Mouse (Mus musculus) stomach, embryonic 14.5 days (tissue): ENCODE measurements around the gene Cct6b. TPM values are rescaled to one million over a fixed set of nuclear protein-coding genes. Genes with fewer than 3 reads are reported as not detected.
"Not testable (repeated sequence)": the region's sequence is repeated elsewhere in the genome, so short reads cannot be mapped to it uniquely, and the experiment has no call there.

ENCODE experiments used
- ATAC-seq: fragments of 200-750 bp; cut with Nextera tagmentation; 2 replicates; pipeline ENCODE4 v1.8.0; 2017; ENCODE audit warnings: low read depth, moderate TSS enrichment; ENCODE audit not compliant: insufficient number of reproducible peaks, insufficient read depth, low FRiP score
- H3K27ac ChIP-seq: fragments of 300-500 bp; sonication (generic); 2 replicates; pipeline ENCODE4 v1.5.1; 2014; ENCODE audit warnings: mild to moderate bottlenecking, low read length, moderate library complexity, mixed read lengths
- H3K27me3 ChIP-seq: fragments of 300-500 bp; sonication (generic); 2 replicates; pipeline ENCODE4 v1.6.1; 2014; ENCODE audit warnings: low read length, control low read depth, mixed read lengths; ENCODE audit not compliant: control insufficient read depth, insufficient read depth
- H3K36me3 ChIP-seq: fragments of 300-500 bp; sonication (generic); 2 replicates; pipeline ENCODE4 v1.6.1; 2014; ENCODE audit warnings: mild to moderate bottlenecking, control low read depth, low read length, moderate library complexity, mixed read lengths; ENCODE audit not compliant: control insufficient read depth, insufficient read depth
- H3K4me1 ChIP-seq: fragments of 300-500 bp; sonication (generic); 2 replicates; pipeline ENCODE4 v1.6.1; 2014; ENCODE audit warnings: low read length, control low read depth, mixed read lengths; ENCODE audit not compliant: control insufficient read depth, insufficient read depth
- H3K4me2 ChIP-seq: fragments of 300-500 bp; sonication (generic); replicated peaks from 2 replicates; pipeline ENCODE4 v1.6.1; 2014; ENCODE audit warnings: low read depth, low read length, control low read depth
- H3K4me3 ChIP-seq: fragments of 300-500 bp; sonication (generic); 2 replicates; pipeline ENCODE4 v1.5.1; 2014; ENCODE audit warnings: low read depth, low read length, control low read depth
- H3K9ac ChIP-seq: fragments of 300-500 bp; sonication (generic); replicated peaks from 2 replicates; pipeline ENCODE4 v1.6.1; 2014; ENCODE audit warnings: low read depth, mild to moderate bottlenecking, control low read depth, low read length, moderate library complexity, mixed read lengths
- H3K9me3 ChIP-seq: fragments of 300-500 bp; sonication (generic); 2 replicates; pipeline ENCODE4 v1.6.1; 2016; ENCODE audit warnings: low read depth, low read length, control low read depth; ENCODE audit not compliant: control insufficient read depth
- WGBS: fragments of 180-500 bp; shearing (Covaris S2); extraction: QIAGEN DNeasy Blood & Tissue Kit; methylation state at CpG from one replicate; pipeline ENCODE4 v1.1.7; 2014; 5-methylcytosine and 5-hydroxymethylcytosine counted together
- polyA plus RNA-seq: library from polyadenylated mRNA; unstranded; fragments of >200 nt; fragmentation: Nextera tagmentation; extraction: Ambion mirVana; gene quantifications from 2 replicates; pipeline ENCODE4 v1.2.1, GENCODE M21; 2014

Cct6b gene
- polyA plus RNA-seq, 1 experiment from 2014 or later = 0.22 TPM

DNA sequence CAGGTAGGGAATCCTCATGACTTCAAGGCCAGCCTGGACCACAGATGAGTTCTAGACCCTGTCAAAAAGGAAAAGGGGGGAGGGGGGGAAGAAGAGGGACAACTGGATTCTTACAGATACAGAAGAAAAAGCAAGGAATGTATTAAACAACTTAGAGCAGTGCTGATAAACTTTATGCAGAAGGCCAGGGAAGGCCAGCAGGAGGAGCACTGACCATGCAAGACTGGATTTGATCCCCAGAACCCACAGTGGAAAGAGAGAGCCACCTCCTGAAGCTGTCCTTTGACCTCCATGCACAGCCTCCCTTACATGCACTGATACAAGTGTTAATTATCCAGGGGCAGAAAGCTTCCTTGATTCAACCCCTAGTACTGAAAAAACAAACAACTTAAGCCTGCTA, 29.9 kb downstream of the Cct6b start:
- Histone ChIP-seq H3K9ac (no peak overlapping the region), H3K4me3 (no peak overlapping the region), H3K9me3 (no peaks in the 10 kb centered on the region), H3K36me3 (no peaks in the 10 kb centered on the region), H3K4me1 (no peaks in the 10 kb centered on the region), H3K27me3 (no peaks in the 10 kb centered on the region), H3K4me2 (no peak overlapping the region), H3K27ac (no peak overlapping the region)
- no peak for ATAC-seq

DNA sequence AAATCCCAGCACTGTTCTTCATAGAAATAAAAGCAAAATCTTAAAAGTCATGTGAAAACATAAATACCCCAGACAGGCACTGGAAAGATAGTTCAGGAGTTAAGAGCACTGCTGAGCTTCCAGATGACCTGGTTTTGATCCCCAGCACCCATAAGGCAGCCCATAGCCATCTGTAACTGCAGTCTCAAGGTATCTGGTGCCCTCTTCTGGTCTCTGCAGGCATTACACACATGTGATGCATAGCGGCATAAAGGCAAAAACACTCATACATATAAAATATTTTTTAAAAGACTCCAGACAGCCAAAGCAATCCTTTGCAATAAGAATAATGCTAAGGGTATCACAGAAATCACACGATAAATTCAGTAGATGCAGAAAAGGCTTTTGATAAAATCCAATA, 37.3 kb downstream of the Cct6b start:
- Histone ChIP-seq H3K36me3 (no peaks in the 10 kb centered on the region), H3K4me3 (no peak overlapping the region), H3K9me3 (0 out of 2 replicates have a peak, but pooled peaks cover 3% of the 10 kb centered on the region), H3K4me2 (no peak overlapping the region), H3K27ac (no peak overlapping the region), H3K4me1 (no peaks in the 10 kb centered on the region), H3K27me3 (no peaks in the 10 kb centered on the region), H3K9ac (no peak overlapping the region)
- no peak for ATAC-seq
- WGBS = 91% methylated on average over 2 of the region's 2 CpGs

DNA sequence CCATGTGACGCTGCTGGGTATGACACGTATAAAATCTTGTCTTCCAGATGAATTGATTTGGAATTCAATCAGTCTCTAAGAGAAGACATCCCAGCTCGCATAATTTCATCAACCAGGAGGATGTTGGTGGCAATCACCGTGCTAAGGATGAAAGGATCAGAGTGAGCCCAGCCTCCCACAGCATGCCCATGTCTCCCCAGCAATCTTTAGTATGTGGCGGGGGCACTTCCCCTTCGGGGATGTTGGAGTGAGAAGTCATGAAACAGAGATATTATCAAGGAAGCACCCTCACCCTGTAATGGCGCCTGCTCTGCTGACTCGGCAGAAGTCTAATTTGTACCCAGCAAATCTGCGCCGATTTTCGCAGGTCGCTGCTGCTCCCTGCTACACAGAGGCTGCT, 44.8 kb downstream of the Cct6b start:
- H3K36me3 ChIP-seq = no peaks in the 10 kb centered on the region

DNA sequence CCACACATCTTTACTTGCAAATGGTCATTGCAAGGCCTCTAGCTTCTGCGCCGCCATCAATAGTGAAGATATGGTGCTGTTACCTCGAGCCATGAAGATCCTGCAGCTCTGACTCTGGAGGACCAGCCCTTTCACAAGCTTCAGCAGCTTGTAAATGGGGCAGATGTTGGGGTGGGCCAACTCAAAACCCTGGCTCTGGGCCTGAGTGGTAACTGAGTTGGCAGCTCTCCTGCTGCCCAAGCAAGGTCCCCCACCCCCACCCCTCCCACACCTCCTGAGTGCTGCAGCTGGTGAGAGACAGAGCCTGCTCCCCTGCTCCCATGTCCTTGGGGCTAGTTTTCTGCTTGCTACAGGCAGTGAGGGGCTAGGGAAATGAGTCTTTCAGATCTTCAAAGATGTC, 51.4 kb downstream of the Cct6b start:
- H3K36me3 ChIP-seq = no peaks in the 10 kb centered on the region
- no peaks in the 10 kb centered on the region for H3K27me3 ChIP-seq
- no peak overlapping the region for H3K4me2 ChIP-seq
- H3K9ac ChIP-seq = no peak overlapping the region
- no peaks in the 10 kb centered on the region for H3K4me1 ChIP-seq
- WGBS = 90% methylated on average over 3 of the region's 3 CpGs
- no peak for ATAC-seq
- no peak overlapping the region for H3K4me3 ChIP-seq
- no peaks in the 10 kb centered on the region for H3K9me3 ChIP-seq
- no peak overlapping the region for H3K27ac ChIP-seq

More for the DNA sequence above, 44.8 kb downstream of the Cct6b start:
- Histone ChIP-seq H3K9ac (no peak overlapping the region), H3K9me3 (no peaks in the 10 kb centered on the region), H3K27ac (no peak overlapping the region), H3K4me1 (no peaks in the 10 kb centered on the region), H3K4me3 (no peak overlapping the region), H3K27me3 (no peaks in the 10 kb centered on the region), H3K4me2 (no peak overlapping the region)
- ATAC-seq = no peak
- WGBS = 83% methylated on average over 12 of the region's 12 CpGs

DNA sequence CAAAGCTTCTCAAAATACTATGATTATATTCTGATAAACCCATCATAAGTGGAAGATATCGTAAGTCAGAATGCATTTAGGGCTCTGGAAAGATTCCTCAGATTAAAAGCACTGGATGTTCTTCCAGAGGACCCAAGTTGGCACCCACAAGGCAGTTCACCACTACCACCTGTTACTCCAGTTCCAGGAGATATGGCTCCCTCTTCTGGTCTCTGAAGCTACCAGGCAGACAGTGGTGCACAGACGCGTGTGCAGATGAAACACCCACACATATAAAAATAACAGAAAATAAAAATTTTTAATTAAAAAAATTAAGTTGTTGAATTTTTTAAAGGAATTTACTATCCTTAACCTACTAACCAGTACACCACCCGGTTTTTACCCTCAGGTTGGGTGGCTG, 55.2 kb downstream of the Cct6b start:
- H3K27ac ChIP-seq = no peak overlapping the region
- no peak for ATAC-seq
- no peaks in the 10 kb centered on the region for H3K9me3 ChIP-seq
- WGBS = 69% methylated on average over 4 of the region's 4 CpGs
- no peaks in the 10 kb centered on the region for H3K27me3 ChIP-seq
- H3K36me3 ChIP-seq = no peaks in the 10 kb centered on the region
- H3K4me2 ChIP-seq = no peak overlapping the region
- H3K9ac ChIP-seq = no peak overlapping the region
- H3K4me3 ChIP-seq = no peak overlapping the region
- no peaks in the 10 kb centered on the region for H3K4me1 ChIP-seq

DNA sequence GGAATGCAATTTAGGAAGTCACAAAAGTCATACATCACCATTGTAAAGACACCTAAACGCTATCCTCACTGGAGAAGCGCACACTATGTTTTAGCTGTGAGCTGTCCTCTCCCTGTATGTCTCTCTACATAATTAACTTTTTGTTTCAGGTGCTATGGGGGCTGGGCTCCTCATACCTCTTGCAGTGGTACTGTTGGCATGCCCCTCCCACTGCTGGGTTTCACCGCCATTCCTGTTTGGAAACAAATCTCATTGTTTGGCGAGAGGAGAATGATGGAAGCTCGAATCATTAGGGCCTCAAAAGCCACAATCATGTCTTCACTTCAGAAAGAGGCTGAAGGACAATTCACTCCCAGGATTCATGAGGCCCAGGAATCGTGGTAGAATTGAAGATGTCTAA, 59.0 kb downstream of the Cct6b start:
- Histone ChIP-seq H3K9me3 (no peaks in the 10 kb centered on the region), H3K9ac (no peak overlapping the region), H3K36me3 (no peaks in the 10 kb centered on the region), H3K4me1 (no peaks in the 10 kb centered on the region), H3K4me2 (no peak overlapping the region), H3K27me3 (no peaks in the 10 kb centered on the region), H3K27ac (no peak overlapping the region), H3K4me3 (no peak overlapping the region)
- WGBS = 65% methylated on average over 6 of the region's 6 CpGs
- no peak for ATAC-seq

DNA sequence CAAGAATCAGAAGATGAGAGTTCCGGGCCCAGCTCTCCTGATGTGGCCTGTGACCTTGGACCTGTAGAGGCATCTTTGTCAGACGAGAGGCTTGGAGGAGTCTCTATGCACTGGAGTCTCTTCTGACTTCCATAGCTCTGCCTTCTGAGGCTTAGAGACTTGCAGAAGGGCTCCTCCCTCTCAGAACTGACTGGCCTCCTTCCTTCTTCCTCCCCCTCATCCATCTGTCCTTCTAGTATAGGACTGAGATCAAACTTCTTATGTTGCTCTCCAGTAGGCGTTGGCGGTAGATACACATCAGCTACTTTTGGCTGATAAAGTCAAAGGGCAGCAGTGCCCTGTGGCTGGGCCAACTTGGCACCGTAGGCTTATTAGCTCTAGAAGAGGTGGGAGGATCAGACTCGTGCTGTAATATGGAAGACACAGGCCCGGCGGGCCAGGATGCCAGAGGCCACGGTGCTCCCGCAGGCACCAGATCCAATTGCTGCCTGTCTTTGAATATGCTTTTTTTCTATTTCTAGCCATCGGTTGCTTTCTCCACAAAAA, 64.2 kb downstream of the Cct6b start:
- 77% methylated on average over 11 of the region's 11 CpGs for WGBS
- Histone ChIP-seq H3K4me3 (no peak overlapping the region), H3K36me3 (no peaks in the 10 kb centered on the region), H3K9ac (no peak overlapping the region), H3K9me3 (no peaks in the 10 kb centered on the region), H3K4me2 (no peak overlapping the region), H3K4me1 (no peaks in the 10 kb centered on the region), H3K27me3 (no peaks in the 10 kb centered on the region), H3K27ac (no peak overlapping the region)
- no peak for ATAC-seq

DNA sequence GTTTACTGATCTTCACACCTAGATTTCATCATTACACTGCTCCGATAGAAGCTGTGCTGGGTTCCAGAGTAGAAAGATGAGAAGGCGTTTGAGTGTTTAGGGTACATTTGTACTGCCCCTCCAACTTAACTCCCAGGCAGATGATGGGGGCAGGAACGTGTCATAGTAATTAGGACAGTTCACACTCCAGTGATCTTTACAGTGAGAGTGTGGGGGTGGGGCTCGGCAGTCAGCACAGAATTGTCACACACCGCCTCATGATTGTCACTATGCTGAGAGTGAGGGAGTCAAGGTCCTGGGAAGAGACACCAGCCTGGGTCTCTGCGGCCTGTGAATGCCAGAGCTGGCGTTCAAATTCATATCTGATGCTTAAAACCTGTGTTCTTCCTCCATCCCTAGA, 68.2 kb downstream of the Cct6b start:
- Histone ChIP-seq H3K27ac (no peak overlapping the region), H3K9ac (no peak overlapping the region), H3K4me2 (no peak overlapping the region), H3K9me3 (no peaks in the 10 kb centered on the region), H3K27me3 (no peaks in the 10 kb centered on the region), H3K36me3 (no peaks in the 10 kb centered on the region), H3K4me3 (no peak overlapping the region), H3K4me1 (no peaks in the 10 kb centered on the region)
- no peak for ATAC-seq
- 62% methylated on average over 7 of the region's 7 CpGs for WGBS

DNA sequence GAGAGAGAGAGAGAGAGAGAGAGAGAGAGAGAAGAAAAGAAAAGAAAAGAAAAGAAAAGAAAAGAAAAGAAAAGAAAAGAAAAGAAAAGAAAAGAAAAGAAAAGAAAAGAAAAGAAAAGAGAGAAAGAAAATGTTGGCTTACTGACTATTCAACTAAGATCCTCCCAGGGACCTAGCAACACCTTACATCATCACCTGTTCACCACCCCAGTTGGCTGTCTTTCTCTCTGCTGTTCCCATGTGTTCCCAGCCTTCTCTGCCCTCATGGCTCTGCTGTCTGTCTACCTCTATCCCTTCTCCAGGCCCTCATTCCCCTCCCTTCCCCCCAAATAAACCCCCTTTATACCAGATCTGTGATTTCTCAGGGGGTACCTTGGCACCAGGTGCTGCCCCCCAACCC, 69.2 kb downstream of the Cct6b start:
- H3K36me3 ChIP-seq, H3K9me3 ChIP-seq, H3K27ac ChIP-seq, H3K27me3 ChIP-seq, ATAC-seq, H3K4me3 ChIP-seq, H3K4me2 ChIP-seq, H3K4me1 ChIP-seq, H3K9ac ChIP-seq: not testable (repeated sequence)
